31 mouse cellular contexts compared by ENCODE assay signal in genomic region chr5:112496753-112497369, GRCm38 (mm10). TPM values are rescaled to one million over a fixed set of nuclear protein-coding genes. Genes with fewer than 3 reads are reported as not detected.
DNase-seq lines count a peak whose midpoint lies in the region; ATAC-seq and TF ChIP-seq lines count a peak whose summit lies in the region.
"Had no signal": no experiment of that assay in that cellular context is flagged by ENCODE, and none has a peak within 500 bp of the region (broad histone marks: within the 10 kb centered on the region; RNA-seq: fewer than 3 reads in every experiment).

No protein-coding gene starts in this region.

- TF ChIP-seq CTCF in MEL (IDR thresholded peaks at IDR 0.05 in 2 of 3, conservative IDR thresholded peaks at IDR 0.05 in 1 of 3; ENCODE audit: control insufficient read depth in 1 of 3, insufficient read depth in 1 of 3, low read depth in 2 of 3, low read length in 3 of 3, poor library complexity in 1 of 3, severe bottlenecking in 1 of 3): no peak

- H3K4me2 ChIP-seq in hindbrain, embryonic 14.5 days (replicated peaks): no peak overlapping the region
- H3K4me2 ChIP-seq in hindbrain, embryonic 16.5 days (ENCODE audit: low read length): no peak overlapping the region
- H3K4me2 ChIP-seq: heart, embryonic 15.5 days; liver, embryonic 11.5 days; stomach, embryonic 15.5 days had no signal

- peak overlapping the region; percentile 34; the same call in 1 of the 2 replicates for H3K9ac ChIP-seq in hindbrain, embryonic 14.5 days
- no peak overlapping the region for H3K9ac ChIP-seq in hindbrain, embryonic 16.5 days (ENCODE audit: low read depth, low read length)
- no peak overlapping the region for H3K9ac ChIP-seq in MEL (ENCODE audit: control insufficient read depth, low read depth, low read length, poor library complexity, severe bottlenecking)
- H3K9ac ChIP-seq: heart, embryonic 15.5 days; stomach, embryonic 15.5 days had no signal

- no peak for TF ChIP-seq EP300 in MEL (IDR thresholded peaks at IDR 0.05; ENCODE audit: low read depth in 1 of 2, low read length in 2 of 2)

- H3K9me3 ChIP-seq in hindbrain, embryonic 14.5 days (ENCODE audit: control insufficient read depth, low read length): no peaks in the 10 kb centered on the region
- no peaks in the 10 kb centered on the region for H3K9me3 ChIP-seq in hindbrain, embryonic 16.5 days (ENCODE audit: control insufficient read depth, low read length)
- H3K9me3 ChIP-seq in MEL (replicated peaks; ENCODE audit: insufficient read depth, low read length): no peaks in the 10 kb centered on the region
- H3K9me3 ChIP-seq: forebrain, embryonic 10.5 days; heart, embryonic 15.5 days; megakaryocyte, embryonic 14.5 days; stomach, embryonic 15.5 days had no signal

- peaks cover 32% of the 10 kb centered on the region for H3K4me1 ChIP-seq in hindbrain, embryonic 14.5 days (replicated peaks; ENCODE audit: control insufficient read depth, insufficient read depth, low read length)
- H3K4me1 ChIP-seq in hindbrain, embryonic 16.5 days (ENCODE audit: control insufficient read depth, insufficient read depth, low read depth, low read length): peaks cover 34% of the 10 kb centered on the region
- no peaks in the 10 kb centered on the region for H3K4me1 ChIP-seq in MEL (ENCODE audit: control insufficient read depth in 1 of 2, insufficient read depth in 2 of 2, low read length in 2 of 2)

- no peaks in the 10 kb centered on the region for H3K27me3 ChIP-seq in hindbrain, embryonic 14.5 days (ENCODE audit: control insufficient read depth, insufficient read depth, low read length)
- no peaks in the 10 kb centered on the region for H3K27me3 ChIP-seq in hindbrain, embryonic 16.5 days (replicated peaks; ENCODE audit: control insufficient read depth, insufficient read depth, low read length)
- no peaks in the 10 kb centered on the region for H3K27me3 ChIP-seq in MEL (ENCODE audit: control insufficient read depth in 1 of 2, insufficient read depth in 2 of 2, low read length in 2 of 2)
- H3K27me3 ChIP-seq: stomach, embryonic 15.5 days had no signal

- no peak for TF ChIP-seq RAD21 in MEL (IDR thresholded peaks at IDR 0.05; ENCODE audit: low read depth, low read length)

- 0 out of 2 replicates have a peak overlapping the region, but pooled peaks have one; percentile 36 for H3K27ac ChIP-seq in hindbrain, embryonic 14.5 days
- H3K27ac ChIP-seq in hindbrain, embryonic 16.5 days (ENCODE audit: low read depth, low read length): no peak overlapping the region
- H3K27ac ChIP-seq in MEL (ENCODE audit: control insufficient read depth, low read depth, low read length): no peak overlapping the region
- H3K27ac ChIP-seq: forebrain, embryonic 10.5 days; heart, adult 2 months; heart, embryonic 15.5 days; stomach, embryonic 15.5 days had no signal

- no peak for DNase-seq in cerebellum, postnatal 14 days
- no peak for DNase-seq in hindbrain, embryonic 14.5 days (ENCODE audit: low spot score)
- no peak for DNase-seq in MEL (ENCODE audit: low read depth, low spot score)
- peak; percentile 73 for DNase-seq in cerebellum, adult 9-10 months
- no peak for DNase-seq in liver
- DNase-seq in spleen, postnatal 36 days (ENCODE audit: low spot score in 2 of 2): no peak
- DNase-seq: embryo, embryonic 11 days; gastrocnemius, postnatal 25 days; heart, adult 2 months; heart, postnatal 4 days; kidney, adult 2 months; kidney, postnatal 14 days; left cerebral cortex, postnatal 4 days; lung, adult 18-20 months; lung, postnatal 14 days; right cerebral cortex, postnatal 25 days; thymus, adult 18-20 months had no signal

- H3K79me2 ChIP-seq in MEL (ENCODE audit: control insufficient read depth, insufficient read depth, low read length, poor library complexity): no peaks in the 10 kb centered on the region

- H3K4me3 ChIP-seq in hindbrain, embryonic 14.5 days (replicated peaks; ENCODE audit: low read length): no peak overlapping the region
- no peak overlapping the region for H3K4me3 ChIP-seq in hindbrain, embryonic 16.5 days (ENCODE audit: low read length)
- no peak overlapping the region for H3K4me3 ChIP-seq in MEL (ENCODE audit: control insufficient read depth in 1 of 2, insufficient read depth in 1 of 2, low read depth in 2 of 2, low read length in 2 of 2)
- H3K4me3 ChIP-seq: forebrain, embryonic 10.5 days; heart, adult 2 months; heart, embryonic 15.5 days; megakaryocyte, embryonic 14.5 days; myocyte; stomach, embryonic 15.5 days had no signal

- ATAC-seq in cerebellum, adult (ENCODE audit: insufficient number of reproducible peaks, low FRiP score, low TSS enrichment): 0 out of 2 replicates have a peak, but pooled peaks have one; percentile 31
- ATAC-seq in hindbrain, embryonic 14.5 days (ENCODE audit: low FRiP score): no peak
- no peak for ATAC-seq in hindbrain, embryonic 16.5 days

- no peak for TF ChIP-seq POLR2A in MEL (IDR thresholded peaks at IDR 0.05; ENCODE audit: control insufficient read depth in 1 of 2, insufficient read depth in 1 of 2, low read depth in 1 of 2, low read length in 2 of 2, poor library complexity in 1 of 2)

- WGBS in hindbrain, embryonic 14.5 days: 67% methylated on average over 7 of the region's 7 CpGs
- WGBS in hindbrain, embryonic 16.5 days: 69% methylated on average over 7 of the region's 7 CpGs

- H3K36me3 ChIP-seq in hindbrain, embryonic 14.5 days (replicated peaks; ENCODE audit: control insufficient read depth, insufficient read depth): no peaks in the 10 kb centered on the region
- no peaks in the 10 kb centered on the region for H3K36me3 ChIP-seq in hindbrain, embryonic 16.5 days (ENCODE audit: control insufficient read depth, insufficient read depth, low read length)
- no peaks in the 10 kb centered on the region for H3K36me3 ChIP-seq in MEL (ENCODE audit: control insufficient read depth in 1 of 2, insufficient read depth in 2 of 2, low read length in 2 of 2)
- H3K36me3 ChIP-seq: forebrain, embryonic 10.5 days; G1E; heart, embryonic 15.5 days; stomach, embryonic 15.5 days had no signal

TF ChIP-seq in MEL, 35 proteins besides CTCF, POLR2A, EP300 and RAD21:
- TF ChIP-seq MAFK (IDR thresholded peaks at IDR 0.05; ENCODE audit: borderline replicate concordance, low read depth, low read length): peak; percentile 72; the same call in 1 of the 2 replicates
- no peak for TF ChIP-seq MYB (IDR thresholded peaks at IDR 0.05; ENCODE audit: low read depth, low read length)
TF ChIP-seq in MEL: peak in this region for 1.

RNA-seq across cellular contexts. Expression of gene Gm6588, which starts 47.6 kb away (rescaled TPM):
- polyA plus RNA-seq in hindbrain, embryonic 14.5 days (2014; fragmentation: Nextera tagmentation; extraction: Ambion mirVana): 0.23 and 0.29 TPM in 2 replicates
- 0.62 and 0.68 TPM in 2 replicates for polyA plus RNA-seq in hindbrain, embryonic 16.5 days (2015; fragmentation: Nextera tagmentation; extraction: Ambion mirVana)
- total RNA-seq in MEL (2012; rRNA removed): not detected in 2 replicates
- polyA plus RNA-seq in MEL (2012; ENCODE audit: insufficient read depth in 1 of 2, insufficient read length in 2 of 2, low read depth in 1 of 2, low replicate concordance in 2 of 2, missing spikeins in 1 of 2): not detected
- total RNA-seq: adrenal gland, postnatal 4 days; gastrocnemius, postnatal 25 days; heart, adult 2 months; heart, postnatal 4 days; layer of hippocampus, adult 8-10 months; left cerebral cortex, adult 18-20 months; left cerebral cortex, postnatal 4 days; neutrophil, adult 5-6 weeks had no signal
- polyA plus RNA-seq: G1E; heart, adult 2 months; heart, embryonic 15.5 days; kidney, adult 2 months; liver, embryonic 11.5 days; myocyte; spleen, adult 2 months had no signal
